In the genomic region with DNA sequence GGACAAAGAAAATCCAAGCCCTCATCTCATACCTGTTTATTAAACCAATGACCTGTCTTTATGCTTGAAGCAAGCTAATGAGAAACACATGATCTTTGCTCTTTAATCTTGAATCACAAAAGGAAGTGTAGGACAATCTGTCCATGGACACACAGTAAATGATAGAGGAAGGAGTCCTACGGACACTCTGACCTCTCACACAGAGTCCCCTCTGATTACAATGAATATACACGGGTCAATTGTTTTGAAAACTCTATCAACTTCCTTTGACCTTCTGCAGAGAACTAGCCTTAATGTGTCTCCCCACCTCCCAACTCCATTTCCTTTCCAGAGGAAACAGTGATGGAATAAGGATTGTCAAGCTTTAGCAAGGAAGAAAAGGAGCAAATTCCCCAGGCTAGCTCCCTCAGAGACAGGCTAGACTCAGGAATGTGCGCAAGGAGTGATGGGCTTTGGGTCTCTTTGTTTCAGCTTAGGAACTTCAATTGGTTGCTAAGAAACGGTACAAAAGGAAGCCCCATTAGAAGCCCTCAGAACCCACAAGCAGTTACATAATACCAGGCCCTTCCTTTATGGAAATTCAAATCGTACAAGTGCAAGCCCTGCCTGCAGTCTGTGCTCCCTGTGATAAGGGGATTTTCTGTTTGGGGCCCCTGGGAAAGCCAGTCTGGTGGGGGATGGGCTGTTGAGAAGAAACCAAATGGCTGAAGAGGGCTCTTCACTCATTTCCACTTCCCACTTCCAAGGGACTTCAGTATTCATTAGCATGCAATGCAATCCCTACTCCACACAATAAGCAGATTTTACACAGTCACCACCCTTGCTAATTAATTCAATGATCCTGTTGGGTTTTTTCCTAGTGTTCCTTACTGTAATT, we compare ENCODE assay signal across 12 mouse cellular contexts.
DNase-seq lines count a peak whose midpoint lies in the region; ATAC-seq and TF ChIP-seq lines count a peak whose summit lies in the region.
"Had no signal": no experiment of that assay in that cellular context is flagged by ENCODE, and none has a peak within 500 bp of the region (broad histone marks: within the 10 kb centered on the region; RNA-seq: fewer than 3 reads in every experiment).

No protein-coding gene starts in this region.

- H3K4me1 ChIP-seq in ES-E14 (ENCODE audit: control insufficient read depth in 2 of 2, insufficient read depth in 2 of 2, low read length in 2 of 2, poor library complexity in 1 of 2), result peaks cover 0 to 3% of the 10 kb centered on the region in 2 experiments; a peak in 2 of 4 replicates
- H3K4me1 ChIP-seq in midbrain, embryonic 11.5 days (ENCODE audit: control insufficient read depth, insufficient read depth, low read length), result peaks cover 16% of the 10 kb centered on the region

- in situ Hi-C loops in ES-E14 (cut with MboI; ENCODE audit: low sequenced_read_pairs in 2 of 2, unreplicated experiment in 2 of 2), result no loop called here

- H3K9ac ChIP-seq in ES-E14 (ENCODE audit: insufficient read depth, low read depth, low read length, poor library complexity, severe bottlenecking), result no peak overlapping the region
- no peak overlapping the region for H3K9ac ChIP-seq in midbrain, embryonic 11.5 days (ENCODE audit: low read length)

- H3K4me3 ChIP-seq in ES-E14 (ENCODE audit: insufficient read depth in 1 of 2, low read depth in 1 of 2, low read length in 2 of 2, poor library complexity in 1 of 2, severe bottlenecking in 1 of 2), result no peak overlapping the region
- H3K4me3 ChIP-seq in midbrain, embryonic 11.5 days (ENCODE audit: low read depth, low read length), result no peak overlapping the region
- H3K4me3 ChIP-seq: layer of hippocampus, adult 2 months had no signal

- no peaks in the 10 kb centered on the region for H3K36me3 ChIP-seq in ES-E14 (ENCODE audit: control insufficient read depth, insufficient read depth, low read length, poor library complexity, severe bottlenecking)
- H3K36me3 ChIP-seq in midbrain, embryonic 11.5 days (ENCODE audit: control insufficient read depth, insufficient read depth, low read length), result no peaks in the 10 kb centered on the region
- H3K36me3 ChIP-seq: G1E had no signal

- peak; percentile 93 to 95 for ATAC-seq in hematopoietic stem cell, adult 5-6 weeks (replicated peaks in 1 of 2; ENCODE audit: insufficient read depth in 1 of 2, low FRiP score in 2 of 2, low TSS enrichment in 1 of 2, low read depth in 1 of 2, poor library complexity in 2 of 2, severe bottlenecking in 2 of 2)
- peak; percentile 96 for ATAC-seq in midbrain, embryonic 11.5 days (ENCODE audit: low FRiP score)

- H3K27ac ChIP-seq in ES-E14 (ENCODE audit: insufficient read depth, low read depth, low read length, poor library complexity, severe bottlenecking), result no peak overlapping the region
- peak overlapping the region; percentile 42; the same call in 1 of the 2 replicates for H3K27ac ChIP-seq in midbrain, embryonic 11.5 days (ENCODE audit: low read depth, low read length)
- H3K27ac ChIP-seq: layer of hippocampus, adult 2 months had no signal

- WGBS in midbrain, embryonic 11.5 days, result under 1% methylated on average over 5 of the region's 5 CpGs

- no peaks in the 10 kb centered on the region for H3K9me3 ChIP-seq in ES-E14 (ENCODE audit: control insufficient read depth, insufficient read depth, low read depth, low read length)
- H3K9me3 ChIP-seq in midbrain, embryonic 11.5 days (ENCODE audit: control insufficient read depth, low read length), result no peaks in the 10 kb centered on the region

- H3K4me2 ChIP-seq in midbrain, embryonic 11.5 days, result no peak overlapping the region; the same call in 1 of the 2 replicates

- peak; percentile 38 for DNase-seq in ES-E14 (ENCODE audit: low read depth, low spot score)
- peak; percentile 3 for DNase-seq in c-Kit-positive CD71-positive TER-119-positive erythroid progenitor cells, embryonic 14.5 days (ENCODE audit: low spot score)
- DNase-seq in midbrain, embryonic 11.5 days (ENCODE audit: low spot score, missing footprints), result peak; percentile 93
- DNase-seq in layer of hippocampus, adult 9-11 months, result no peak
- DNase-seq in adrenal gland, postnatal 4 days (ENCODE audit: low spot score in 2 of 2), result no peak
- no peak for DNase-seq in thymus, postnatal 36 days
- DNase-seq in cerebellum, postnatal 14 days, result no peak
- DNase-seq: lung, postnatal 36 days; thymus, adult 18-20 months had no signal

- no peaks in the 10 kb centered on the region for H3K27me3 ChIP-seq in midbrain, embryonic 11.5 days (ENCODE audit: control insufficient read depth, insufficient read depth, low read length)

TF ChIP-seq in ES-E14, 5 proteins besides CTCF, POLR2A, EP300 and RAD21:
- TF ChIP-seq CHD2 (IDR thresholded peaks at IDR 0.05; ENCODE audit: low read depth, low read length), result no peak
- TF ChIP-seq ZNF384 (IDR thresholded peaks at IDR 0.05; ENCODE audit: low read depth, low read length), result no peak
- no peak for TF ChIP-seq MAFK (IDR thresholded peaks at IDR 0.05; ENCODE audit: insufficient read depth, low read depth, low read length)
- TF ChIP-seq ZC3H11A (IDR thresholded peaks at IDR 0.05; ENCODE audit: borderline replicate concordance, low read depth, low read length), result no peak
- no peak for TF ChIP-seq HCFC1 (IDR thresholded peaks at IDR 0.05; ENCODE audit: borderline replicate concordance, insufficient read depth, low read length)

Comparison
In these comparisons a context has a peak if more than half of its experiments do, and no peak if none do; other contexts are left out.
1. DNase-seq: peak in ES-E14 (single experiment), c-Kit-positive CD71-positive TER-119-positive erythroid progenitor cells, embryonic 14.5 days (single experiment) and midbrain, embryonic 11.5 days (single experiment); none in layer of hippocampus, adult 9-11 months (single experiment), adrenal gland, postnatal 4 days (0 of 2), thymus, postnatal 36 days (0 of 2) and cerebellum, postnatal 14 days (0 of 2).